Mouse (Mus musculus) liver, adult 2 months (tissue): ENCODE results near the gene Actr2.

Experiments used
- CTCF ChIP-seq: fragments of 200-500 bp; IDR thresholded peaks from 2 replicates; pipeline ENCODE4 v1.5.1; 2011; ENCODE audit warnings: low read depth, low read length, control low read depth
- POLR2A ChIP-seq: fragments of 200-500 bp; IDR thresholded peaks from 2 replicates; pipeline ENCODE4 v1.6.1; 2011; ENCODE audit warnings: low read length, control low read depth; ENCODE audit not compliant: insufficient read depth; ENCODE audit errors: extremely low read depth

GRCm38 (mm10) chr11:20041164-20041920 is 71.4 kb downstream of the Actr2 start:
- TF ChIP-seq POLR2A (no peak), CTCF (no peak)
